Mouse (Mus musculus): ENCODE measurements around the gene Tgfbr1.

The Tgfbr1 gene

GRCm38 (mm10) chr4:47422194-47422593, 69.2 kb downstream of the Tgfbr1 start:
- DNase-seq (ENCODE audit: low read depth, low spot score) = no peak

- no peak for DNase-seq (ENCODE audit: low read depth, low spot score)
Measured at GRCm38 (mm10) chr4:47422946-47423345, 69.9 kb downstream of the Tgfbr1 start.

GRCm38 (mm10) chr4:47424376-47424775, 71.4 kb downstream of the Tgfbr1 start:
- DNase-seq (ENCODE audit: low read depth, low spot score) = no peak

GRCm38 (mm10) chr4:47425247-47425830, 72.3 kb downstream of the Tgfbr1 start:
- DNase-seq (ENCODE audit: low read depth, low spot score) = no peak

GRCm38 (mm10) chr4:47427606-47428005, 74.6 kb downstream of the Tgfbr1 start:
- DNase-seq (ENCODE audit: low read depth, low spot score) = no peak

GRCm38 (mm10) chr4:47430557-47430956, 77.5 kb downstream of the Tgfbr1 start:
- no peak for DNase-seq (ENCODE audit: low read depth, low spot score)

- no peak for DNase-seq (ENCODE audit: low read depth, low spot score)
Measured at GRCm38 (mm10) chr4:47431081-47431480, 78.1 kb downstream of the Tgfbr1 start.

GRCm38 (mm10) chr4:47432766-47433165, 79.7 kb downstream of the Tgfbr1 start:
- DNase-seq (ENCODE audit: low read depth, low spot score) = no peak

GRCm38 (mm10) chr4:47435131-47435530, 82.1 kb downstream of the Tgfbr1 start:
- no peak for DNase-seq (ENCODE audit: low read depth, low spot score)

- no peak for DNase-seq (ENCODE audit: low read depth, low spot score)
Measured at GRCm38 (mm10) chr4:47435566-47436360, 82.7 kb downstream of the Tgfbr1 start.

- peak; percentile 83 for DNase-seq (ENCODE audit: low read depth, low spot score)
Measured at GRCm38 (mm10) chr4:47437365-47438340, 84.6 kb downstream of the Tgfbr1 start.

GRCm38 (mm10) chr4:47438956-47439355, 85.9 kb downstream of the Tgfbr1 start:
- no peak for DNase-seq (ENCODE audit: low read depth, low spot score)

- no peak for DNase-seq (ENCODE audit: low read depth, low spot score)
Measured at GRCm38 (mm10) chr4:47440951-47441350, 87.9 kb downstream of the Tgfbr1 start.

- DNase-seq (ENCODE audit: low read depth, low spot score) = no peak
Measured at GRCm38 (mm10) chr4:47448526-47448925, 95.5 kb downstream of the Tgfbr1 start.

GRCm38 (mm10) chr4:47449116-47449515, 96.1 kb downstream of the Tgfbr1 start:
- no peak for DNase-seq (ENCODE audit: low read depth, low spot score)

GRCm38 (mm10) chr4:47449586-47450522, 96.8 kb downstream of the Tgfbr1 start:
- no peak for DNase-seq (ENCODE audit: low read depth, low spot score)
